Comparison of ENCODE assay signal across 8 mouse cellular contexts in the genomic region with DNA sequence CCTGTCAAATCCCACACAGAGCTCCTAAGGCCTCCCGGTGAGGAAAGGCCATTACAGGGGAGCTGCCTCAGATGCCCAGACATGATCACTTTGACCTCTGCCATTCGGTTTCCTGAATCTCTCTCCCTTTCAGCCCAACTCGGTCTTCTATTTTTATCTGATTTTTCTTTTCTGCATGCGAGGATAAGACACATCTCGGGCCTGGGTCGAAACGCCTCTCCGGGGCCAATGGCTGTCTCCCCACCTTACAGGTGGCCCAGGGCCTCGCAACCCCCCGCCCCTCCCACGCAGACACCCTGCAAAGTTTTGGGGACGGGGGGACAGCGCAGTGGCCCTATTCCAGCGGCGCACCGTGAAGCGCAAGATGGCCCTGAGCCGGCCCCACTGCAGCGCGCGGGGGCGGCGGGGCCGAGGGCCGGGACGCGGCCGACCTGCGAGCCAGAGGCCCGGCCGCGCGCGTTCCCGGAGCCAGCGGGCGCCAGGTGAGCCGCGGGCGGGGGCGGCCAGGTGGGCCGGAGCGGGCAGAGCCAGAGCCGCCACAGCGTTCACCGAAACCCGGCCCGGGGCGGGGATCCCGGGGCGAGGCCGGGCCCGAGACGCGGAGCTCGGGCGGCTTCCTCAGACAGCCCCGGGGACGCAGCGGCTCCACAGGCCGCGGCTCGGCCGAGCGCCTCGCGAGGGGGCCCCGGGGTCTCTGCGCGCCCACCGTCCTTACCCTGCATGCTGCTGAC. TPM values are rescaled to one million over a fixed set of nuclear protein-coding genes. Genes with fewer than 3 reads are reported as not detected.
DNase-seq lines count a peak whose midpoint lies in the region; ATAC-seq and TF ChIP-seq lines count a peak whose summit lies in the region.

No protein-coding gene starts in this region.

- DNase-seq in kidney, postnatal 10 days, result no peak
- DNase-seq in CH12.LX (ENCODE audit: extremely low read depth), result no peak
- no peak for DNase-seq in T-cell, adult 2 months (ENCODE audit: low spot score)

- TF ChIP-seq RAD21 in CH12.LX (IDR thresholded peaks at IDR 0.05; ENCODE audit: low read depth, low read length), result no peak

- under 1% methylated on average over 69 of the region's 71 CpGs for whole genome bisulfite sequencing in kidney, embryonic 15.5 days
- WGBS in forebrain, embryonic 16.5 days, result 1% methylated on average over 63 of the region's 71 CpGs
- under 1% methylated on average over 70 of the region's 71 CpGs for WGBS in liver, embryonic 12.5 days (ENCODE audit: insufficient replicate concordance)
- WGBS in olfactory bulb, adult 2 months, result 1% methylated on average over 69 of the region's 71 CpGs

- in situ Hi-C loops in CH12.LX (cut with MboI; ENCODE audit: low pct_ligation_motif_present, low pct_unique_long_range_greater_than_20kb, low sequenced_read_pairs), result no loop called here

- dilution Hi-C loops in CH12.LX (cut with MboI; ENCODE audit: extremely low pct_ligation_motif_present, extremely low pct_unique_long_range_greater_than_20kb, low sequenced_read_pairs), result no loop called here

- TF ChIP-seq POLR2A in CH12.LX (IDR thresholded peaks at IDR 0.05; ENCODE audit: low read depth, low read length), result no peak
- no peak for TF ChIP-seq POLR2A in olfactory bulb, adult 2 months (IDR thresholded peaks at IDR 0.05; ENCODE audit: insufficient read depth, low read depth, low read length)

- H3K4me2 ChIP-seq in kidney, embryonic 15.5 days, result peak overlapping the region; percentile 72
- peak overlapping the region; percentile 62 for H3K4me2 ChIP-seq in CH12.LX (ENCODE audit: insufficient read depth, low read depth, poor library complexity, severe bottlenecking)
- H3K4me2 ChIP-seq in forebrain, embryonic 16.5 days (ENCODE audit: low read length), result peak overlapping the region; percentile 92
- peak overlapping the region; percentile 86 for H3K4me2 ChIP-seq in liver, embryonic 12.5 days

- peaks cover 22% of the 10 kb centered on the region for H3K4me1 ChIP-seq in kidney, embryonic 15.5 days
- peaks cover 0 to 32% of the 10 kb centered on the region in 2 experiments; a peak in 2 of 4 replicates for H3K4me1 ChIP-seq in CH12.LX (ENCODE audit: control insufficient read depth in 1 of 2, insufficient read depth in 2 of 2)
- H3K4me1 ChIP-seq in forebrain, embryonic 16.5 days (replicated peaks; ENCODE audit: control insufficient read depth, insufficient read depth, low read length), result peaks cover 15% of the 10 kb centered on the region
- H3K4me1 ChIP-seq in liver, embryonic 12.5 days, result peaks cover 62% of the 10 kb centered on the region
- no peaks in the 10 kb centered on the region for H3K4me1 ChIP-seq in olfactory bulb, adult 2 months (ENCODE audit: control insufficient read depth, insufficient read depth, low read length)

- H3K9ac ChIP-seq in kidney, embryonic 15.5 days, result peak overlapping the region; percentile 99
- H3K9ac ChIP-seq in CH12.LX (ENCODE audit: insufficient read depth, low read depth), result peak overlapping the region; percentile 91
- H3K9ac ChIP-seq in forebrain, embryonic 16.5 days (replicated peaks; ENCODE audit: low read depth, low read length), result peak overlapping the region; percentile 98
- peak overlapping the region; percentile 98 for H3K9ac ChIP-seq in liver, embryonic 12.5 days

- TF ChIP-seq CTCF in CH12.LX (conservative IDR thresholded peaks at IDR 0.05 in 1 of 2, IDR thresholded peaks at IDR 0.05 in 1 of 2; ENCODE audit: low read depth in 2 of 2, low read length in 2 of 2), result no peak
- TF ChIP-seq CTCF in olfactory bulb, adult 2 months (IDR thresholded peaks at IDR 0.05; ENCODE audit: insufficient read depth, low read depth, low read length), result no peak

- peaks cover 31% of the 10 kb centered on the region for H3K79me2 ChIP-seq in CH12.LX (replicated peaks; ENCODE audit: control insufficient read depth, extremely low read depth, insufficient read depth, poor library complexity, severe bottlenecking)

- no peaks in the 10 kb centered on the region for H3K9me3 ChIP-seq in kidney, embryonic 15.5 days (replicated peaks)
- no peaks in the 10 kb centered on the region for H3K9me3 ChIP-seq in CH12.LX (replicated peaks; ENCODE audit: low read length)
- H3K9me3 ChIP-seq in forebrain, embryonic 16.5 days (ENCODE audit: control insufficient read depth, low read length), result no peaks in the 10 kb centered on the region
- no peaks in the 10 kb centered on the region for H3K9me3 ChIP-seq in liver, embryonic 12.5 days (replicated peaks)

- no peaks in the 10 kb centered on the region for H3K36me3 ChIP-seq in kidney, embryonic 15.5 days
- H3K36me3 ChIP-seq in CH12.LX (replicated peaks in 1 of 2; ENCODE audit: control insufficient read depth in 1 of 2, insufficient read depth in 1 of 2, low read length in 1 of 2), result peaks cover 4 to 11% of the 10 kb centered on the region in 2 experiments
- H3K36me3 ChIP-seq in forebrain, embryonic 16.5 days (ENCODE audit: control insufficient read depth, insufficient read depth), result no peaks in the 10 kb centered on the region
- 0 out of 2 replicates have a peak, but pooled peaks cover 7% of the 10 kb centered on the region for H3K36me3 ChIP-seq in liver, embryonic 12.5 days

- peak overlapping the region; percentile 95 for H3K4me3 ChIP-seq in kidney, embryonic 15.5 days (replicated peaks)
- peak overlapping the region; percentile 74 to 95 (median 85) for H3K4me3 ChIP-seq in CH12.LX (replicated peaks in 1 of 3; ENCODE audit: low read depth in 2 of 3, low read length in 2 of 3, poor library complexity in 1 of 3)
- H3K4me3 ChIP-seq in forebrain, embryonic 16.5 days (replicated peaks; ENCODE audit: low read length), result peak overlapping the region; percentile 93
- H3K4me3 ChIP-seq in liver, embryonic 12.5 days, result peak overlapping the region; percentile 99
- H3K4me3 ChIP-seq in olfactory bulb, adult 2 months (ENCODE audit: insufficient read depth, low read depth, low read length), result peak overlapping the region; percentile 92

- peak; percentile 91 for ATAC-seq in kidney, embryonic 15.5 days (replicated peaks; ENCODE audit: low FRiP score)
- ATAC-seq in activated CD4-positive, CD25-positive, alpha-beta regulatory T cell, adult 4 months, result peak; percentile 48
- ATAC-seq in forebrain, embryonic 16.5 days, result peak; percentile 89
- peak; percentile 79 for ATAC-seq in liver, embryonic 12.5 days

- H3K27me3 ChIP-seq in kidney, embryonic 15.5 days, result no peaks in the 10 kb centered on the region
- H3K27me3 ChIP-seq in CH12.LX (replicated peaks), result no peaks in the 10 kb centered on the region
- no peaks in the 10 kb centered on the region for H3K27me3 ChIP-seq in forebrain, embryonic 16.5 days (replicated peaks; ENCODE audit: control insufficient read depth, insufficient read depth, low read length)
- H3K27me3 ChIP-seq in liver, embryonic 12.5 days (replicated peaks), result no peaks in the 10 kb centered on the region

- peak overlapping the region; percentile 90 for H3K27ac ChIP-seq in kidney, embryonic 15.5 days
- H3K27ac ChIP-seq in CH12.LX (ENCODE audit: insufficient read depth, low read depth), result no peak overlapping the region
- peak overlapping the region; percentile 87 for H3K27ac ChIP-seq in forebrain, embryonic 16.5 days (ENCODE audit: low read length)
- H3K27ac ChIP-seq in liver, embryonic 12.5 days, result peak overlapping the region; percentile 92
- H3K27ac ChIP-seq in olfactory bulb, adult 2 months (ENCODE audit: insufficient read depth, low read depth, low read length), result 0 out of 2 replicates have a peak overlapping the region, but pooled peaks have one; percentile 34

- no peak for TF ChIP-seq EP300 in CH12.LX (IDR thresholded peaks at IDR 0.05; ENCODE audit: low read length)

TF ChIP-seq in CH12.LX, 34 proteins besides CTCF, POLR2A, EP300 and RAD21:
- TF ChIP-seq E2F4 (IDR thresholded peaks at IDR 0.05; ENCODE audit: insufficient replicate concordance, low read depth, low read length), result no peak
- TF ChIP-seq USF2 (conservative IDR thresholded peaks at IDR 0.05; ENCODE audit: low read depth, low read length), result no peak
- TF ChIP-seq MAFK (IDR thresholded peaks at IDR 0.05; ENCODE audit: insufficient replicate concordance, low read length), result no peak
- TF ChIP-seq MXI1 (IDR thresholded peaks at IDR 0.05; ENCODE audit: low read depth, low read length), result no peak
- TF ChIP-seq JUND (conservative IDR thresholded peaks at IDR 0.05; ENCODE audit: low read depth, low read length), result no peak
- no peak for TF ChIP-seq KAT2A (IDR thresholded peaks at IDR 0.05; ENCODE audit: insufficient replicate concordance, low read length)
- peak; percentile 100 for TF ChIP-seq UBTF (IDR thresholded peaks at IDR 0.05; ENCODE audit: low read depth, low read length)
- TF ChIP-seq BHLHE40 (IDR thresholded peaks at IDR 0.05; ENCODE audit: low read depth, low read length), result no peak
- no peak for TF ChIP-seq NELFE (IDR thresholded peaks at IDR 0.05; ENCODE audit: low read depth, low read length)
- 0 out of 2 replicates have a peak, but pooled peaks have one; percentile 1 for TF ChIP-seq IRF4 (IDR thresholded peaks at IDR 0.05; ENCODE audit: low read depth, low read length)
- TF ChIP-seq JUN (IDR thresholded peaks at IDR 0.05; ENCODE audit: insufficient read depth, low read depth, low read length), result no peak
TF ChIP-seq in CH12.LX: peak in this region for 2.

RNA-seq across cellular contexts. Expression of a gene that starts 0.5 kb away (rescaled TPM):
- 61.3 and 61.8 TPM in 2 replicates for polyA plus RNA-seq in kidney, embryonic 15.5 days (2015; fragmentation: Nextera tagmentation; extraction: Ambion mirVana)
- total RNA-seq in CH12.LX (2012; rRNA removed), result 27.2 and 29.8 TPM in 2 replicates
- 43.3 and 44.3 TPM in 2 replicates for total RNA-seq in CH12.LX (2014; rRNA removed)
- polyA plus RNA-seq in CH12.LX (2012; ENCODE audit: insufficient read length, low read depth), result 42.4 and 50.0 TPM in 2 replicates
- 10 to 100 TPM; 19.1 to 20.3 TPM for polyA plus RNA-seq in activated CD4-positive, CD25-positive, alpha-beta regulatory T cell, adult 4 months (2017; shearing (Covaris generic))
- 90.3 and 91.3 TPM in 2 replicates for polyA plus RNA-seq in forebrain, embryonic 16.5 days (2015; fragmentation: Nextera tagmentation; extraction: Ambion mirVana)
- 43.6 and 44.3 TPM in 2 replicates for polyA plus RNA-seq in liver, embryonic 12.5 days (2016; fragmentation: Nextera tagmentation; extraction: Ambion mirVana)
- not detected in 2 replicates for polyA plus RNA-seq in olfactory bulb, adult 2 months (2012; ENCODE audit: insufficient read depth, insufficient read length, low replicate concordance, missing spikeins)

RNA-seq across cellular contexts. Expression of a gene that starts 19.4 kb away (rescaled TPM):
- 14.7 and 16.0 TPM in 2 replicates for polyA plus RNA-seq in kidney, embryonic 15.5 days (2015; fragmentation: Nextera tagmentation; extraction: Ambion mirVana)
- 16.6 and 18.0 TPM in 2 replicates for total RNA-seq in CH12.LX (2012; rRNA removed)
- 20.1 and 20.5 TPM in 2 replicates for total RNA-seq in CH12.LX (2014; rRNA removed)
- 15.5 and 15.8 TPM in 2 replicates for polyA plus RNA-seq in CH12.LX (2012; ENCODE audit: insufficient read length, low read depth)
- 10 to 100 TPM in 1 of 2 experiments, 1 to 10 TPM in 1; 9.2 to 10.5 TPM for polyA plus RNA-seq in activated CD4-positive, CD25-positive, alpha-beta regulatory T cell, adult 4 months (2017; shearing (Covaris generic))
- polyA plus RNA-seq in forebrain, embryonic 16.5 days (2015; fragmentation: Nextera tagmentation; extraction: Ambion mirVana), result 26.3 and 27.9 TPM in 2 replicates
- polyA plus RNA-seq in liver, embryonic 12.5 days (2016; fragmentation: Nextera tagmentation; extraction: Ambion mirVana), result 7.5 and 8.9 TPM in 2 replicates
- not detected in 2 replicates for polyA plus RNA-seq in olfactory bulb, adult 2 months (2012; ENCODE audit: insufficient read depth, insufficient read length, low replicate concordance, missing spikeins)
